Mouse (Mus musculus): ENCODE measurements around the gene Swap70. TPM values are rescaled to one million over a fixed set of nuclear protein-coding genes. Genes with fewer than 3 reads are reported as not detected.

Gene Swap70
- polyA plus RNA-seq, 1 experiment from 2014 or later = 41.5 TPM

DNA sequence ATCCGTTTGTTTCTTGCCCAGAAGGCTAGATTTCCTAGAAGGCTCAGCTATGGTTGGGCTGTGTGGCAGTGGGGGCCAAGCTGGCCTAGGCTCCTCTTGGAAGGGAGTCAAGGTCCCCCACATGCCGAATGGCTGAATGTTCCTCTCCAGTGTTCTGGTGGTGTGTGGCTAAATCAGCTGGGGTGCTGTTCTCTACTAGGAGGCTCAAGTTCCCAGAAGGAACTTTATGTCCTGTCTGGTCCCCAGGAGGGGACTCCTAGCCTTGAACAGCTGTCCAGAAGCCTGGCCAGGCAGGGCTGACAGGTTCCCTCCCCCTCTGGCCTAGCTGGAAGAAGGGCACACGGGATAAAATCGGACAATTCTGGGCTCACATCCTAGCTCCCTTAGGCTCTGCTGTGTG lies 76.1 kb downstream of the Swap70 start:
- no peak; the same call in 1 of the 2 replicates for ATAC-seq (ENCODE audit: low FRiP score, low read depth)
- H3K4me3 ChIP-seq = no peak overlapping the region
- H3K9ac ChIP-seq = peak overlapping the region; percentile 59

DNA sequence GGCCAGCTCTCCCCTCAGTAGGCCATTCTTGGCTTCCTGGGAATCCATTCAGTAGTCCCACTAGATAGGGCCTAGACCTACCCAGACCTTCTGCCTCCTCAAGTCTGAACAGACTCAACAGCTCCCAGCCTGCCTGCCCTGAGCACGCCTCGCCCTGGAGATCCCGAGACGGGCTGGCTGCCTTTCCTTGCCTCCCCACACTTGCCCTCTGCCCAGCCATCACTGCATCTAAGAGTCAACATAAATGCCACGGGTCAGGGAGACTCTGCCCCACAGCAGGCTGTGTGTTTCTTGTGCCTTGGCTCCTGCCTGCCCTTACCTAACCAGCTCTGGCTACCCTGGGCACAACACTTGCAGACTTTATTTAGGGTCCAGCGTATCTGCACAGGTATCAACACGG lies 76.6 kb downstream of the Swap70 start:
- peaks cover 26% of the 10 kb centered on the region for H3K4me1 ChIP-seq
- no peaks in the 10 kb centered on the region for H3K27me3 ChIP-seq
- no peak overlapping the region for H3K4me2 ChIP-seq (replicated peaks)
- no peaks in the 10 kb centered on the region for H3K9me3 ChIP-seq
- H3K36me3 ChIP-seq = no peaks in the 10 kb centered on the region
- WGBS = 82% methylated on average over 7 of the region's 7 CpGs
- no peak overlapping the region for H3K9ac ChIP-seq
- no peak overlapping the region for H3K4me3 ChIP-seq
- peak overlapping the region; percentile 90 for H3K27ac ChIP-seq
- no peak for ATAC-seq (ENCODE audit: low FRiP score, low read depth)

More for the DNA sequence above, 76.1 kb downstream of the Swap70 start:
- Histone ChIP-seq H3K4me2 (replicated peaks) (peak overlapping the region; percentile 35; the same call in 1 of the 2 replicates), H3K4me1 (peaks cover 26% of the 10 kb centered on the region), H3K27me3 (no peaks in the 10 kb centered on the region), H3K27ac (peak overlapping the region; percentile 90), H3K36me3 (no peaks in the 10 kb centered on the region), H3K9me3 (peaks cover 3% of the 10 kb centered on the region; the same call in 1 of the 2 replicates)
- WGBS = 34% methylated on average over 4 of the region's 4 CpGs

DNA sequence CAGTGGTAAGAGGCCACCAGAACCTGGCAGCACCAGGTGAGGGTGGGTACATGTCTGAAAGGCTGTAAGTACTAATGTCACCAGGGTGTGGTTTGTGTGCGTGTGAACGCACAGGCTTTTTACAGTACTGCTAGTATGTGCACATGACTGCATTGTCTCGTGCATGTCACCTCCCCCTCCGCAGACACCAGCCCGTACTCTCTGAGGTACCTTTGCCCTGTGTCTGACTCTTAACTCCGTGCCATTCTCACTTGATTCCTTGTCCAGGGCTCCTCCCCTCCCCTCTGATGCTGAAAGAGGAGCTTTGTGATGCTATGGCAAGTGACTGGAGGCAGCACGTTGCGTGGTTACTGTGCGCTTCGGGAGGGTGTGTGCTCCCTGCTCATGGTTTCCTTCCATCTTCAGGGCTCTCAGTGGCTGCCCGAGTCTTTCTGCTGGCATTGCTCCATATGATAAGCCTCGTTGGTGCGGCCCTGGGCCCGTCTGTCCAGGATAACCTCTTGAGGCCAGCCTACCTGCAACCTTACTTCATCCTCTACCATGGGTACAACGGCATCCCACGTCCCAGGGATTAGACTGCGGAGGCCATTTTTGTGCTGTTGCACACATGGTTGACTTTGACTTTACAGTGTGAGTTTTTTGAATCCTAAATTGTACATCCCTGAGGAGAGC lies 77.4 kb downstream of the Swap70 start:
- ATAC-seq (ENCODE audit: low FRiP score, low read depth) = no peak
- 84% methylated on average over 17 of the region's 17 CpGs for WGBS

DNA sequence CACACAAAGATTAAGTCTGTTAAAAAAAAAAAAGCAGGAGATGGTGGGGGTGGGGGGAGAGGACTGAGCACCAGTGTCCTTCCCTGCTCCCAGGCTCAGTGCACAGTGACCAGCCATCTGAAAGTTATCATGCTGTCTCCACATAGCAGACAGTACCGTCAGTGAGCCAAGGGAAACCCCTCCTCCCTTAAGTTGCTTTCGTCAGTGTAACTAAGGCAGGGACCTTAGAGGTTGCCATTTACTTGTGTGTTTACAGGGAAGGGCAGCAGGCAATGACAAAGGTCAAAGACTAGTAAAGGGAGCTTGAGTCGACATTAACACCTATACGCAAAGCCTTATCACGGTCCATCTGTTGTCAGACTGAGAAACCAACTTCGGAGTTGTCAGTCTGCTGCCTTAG lies 81.4 kb downstream of the Swap70 start:
- H3K4me2 ChIP-seq (replicated peaks) = no peak overlapping the region
- no peak for ATAC-seq (ENCODE audit: low FRiP score, low read depth)
- H3K4me3 ChIP-seq = no peak overlapping the region
- 61% methylated on average over 6 of the region's 6 CpGs for WGBS
- no peak overlapping the region for H3K9ac ChIP-seq
- peaks cover 12% of the 10 kb centered on the region; the same call in 1 of the 2 replicates for H3K36me3 ChIP-seq
- no peak overlapping the region for H3K27ac ChIP-seq
- no peaks in the 10 kb centered on the region for H3K9me3 ChIP-seq
- H3K27me3 ChIP-seq = no peaks in the 10 kb centered on the region
- H3K4me1 ChIP-seq = peaks cover 8% of the 10 kb centered on the region

More for the DNA sequence above, 77.4 kb downstream of the Swap70 start:
- Histone ChIP-seq H3K36me3 (no peaks in the 10 kb centered on the region), H3K4me1 (peaks cover 26% of the 10 kb centered on the region), H3K9ac (no peak overlapping the region), H3K9me3 (no peaks in the 10 kb centered on the region), H3K27ac (peak overlapping the region; percentile 90; the same call in 1 of the 2 replicates), H3K4me2 (replicated peaks) (no peak overlapping the region), H3K4me3 (no peak overlapping the region), H3K27me3 (no peaks in the 10 kb centered on the region)

DNA sequence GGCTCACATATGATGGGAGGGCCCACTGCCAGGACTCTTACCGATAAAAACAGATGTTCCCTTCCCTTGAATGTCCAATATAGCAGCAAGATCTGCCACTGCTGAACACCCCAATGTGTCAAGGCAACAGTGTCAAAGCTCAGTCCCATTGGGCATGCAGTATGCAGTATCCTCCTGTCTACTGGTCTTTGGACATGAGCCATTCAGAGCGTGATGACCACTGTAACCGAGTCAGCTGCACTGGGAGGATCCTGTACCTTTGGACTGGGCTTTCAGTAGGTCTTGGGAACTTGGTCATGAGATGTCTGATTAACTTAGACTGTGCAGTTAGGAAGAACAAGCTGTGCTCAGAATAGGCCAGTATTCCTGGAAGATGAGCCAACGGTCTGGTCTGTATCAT lies 84.0 kb downstream of the Swap70 start:
- H3K27me3 ChIP-seq = no peaks in the 10 kb centered on the region
- H3K4me3 ChIP-seq = no peak overlapping the region
- no peak overlapping the region for H3K4me2 ChIP-seq (replicated peaks)
- no peaks in the 10 kb centered on the region for H3K4me1 ChIP-seq
- H3K27ac ChIP-seq = no peak overlapping the region
- no peak overlapping the region for H3K9ac ChIP-seq
- 91% methylated on average over 4 of the region's 4 CpGs for WGBS
- no peaks in the 10 kb centered on the region for H3K9me3 ChIP-seq
- H3K36me3 ChIP-seq = peaks cover 31% of the 10 kb centered on the region
- no peak for ATAC-seq (ENCODE audit: low FRiP score, low read depth)

DNA sequence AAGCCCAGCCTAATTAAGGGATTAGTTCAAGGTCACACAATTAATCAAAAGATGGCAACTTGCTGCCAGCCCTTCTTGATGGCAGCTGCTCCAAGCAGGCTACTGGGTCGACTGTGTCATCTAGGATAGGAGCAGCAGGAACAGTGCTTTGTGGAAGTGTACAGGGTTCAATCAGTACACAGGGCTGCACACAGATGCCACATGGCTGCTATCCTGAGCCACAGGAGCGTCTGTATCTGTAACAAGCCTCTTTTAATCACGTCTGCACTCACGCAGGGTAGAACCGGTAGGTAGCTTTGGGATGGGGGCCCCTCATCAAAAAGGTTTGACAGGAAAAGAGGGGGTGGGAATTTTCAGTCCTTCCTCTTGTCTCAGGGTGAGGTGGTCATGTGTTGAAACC lies 84.8 kb downstream of the Swap70 start:
- Histone ChIP-seq H3K4me1 (no peaks in the 10 kb centered on the region), H3K36me3 (peaks cover 33% of the 10 kb centered on the region), H3K4me2 (replicated peaks) (no peak overlapping the region), H3K9me3 (no peaks in the 10 kb centered on the region), H3K27me3 (no peaks in the 10 kb centered on the region), H3K9ac (no peak overlapping the region), H3K27ac (no peak overlapping the region), H3K4me3 (no peak overlapping the region)
- no peak for ATAC-seq (ENCODE audit: low FRiP score, low read depth)
- 36% methylated on average over 5 of the region's 5 CpGs for WGBS

DNA sequence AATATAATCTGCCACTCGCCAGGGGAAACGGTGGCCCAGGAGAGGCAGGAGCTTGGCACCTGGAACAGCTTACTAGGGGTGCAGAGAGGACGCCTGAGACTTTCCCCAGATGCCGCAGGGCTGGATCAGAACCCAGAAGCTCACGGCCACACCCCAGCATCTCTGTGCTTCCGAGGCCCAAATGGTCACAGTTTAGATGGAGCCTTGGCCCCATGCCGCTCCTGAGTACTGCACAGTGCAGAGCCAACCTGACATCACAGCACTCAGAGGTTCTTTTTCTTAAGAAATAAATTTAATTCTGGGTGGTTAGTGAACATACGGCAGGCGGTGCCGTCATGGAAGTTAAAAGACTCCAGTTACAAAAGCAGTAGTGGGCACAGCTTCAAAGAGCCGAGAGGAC lies 86.2 kb downstream of the Swap70 start:
- H3K9ac ChIP-seq = no peak overlapping the region
- 78% methylated on average over 11 of the region's 11 CpGs for WGBS
- no peaks in the 10 kb centered on the region for H3K9me3 ChIP-seq
- H3K4me1 ChIP-seq = no peaks in the 10 kb centered on the region
- no peaks in the 10 kb centered on the region for H3K27me3 ChIP-seq
- H3K36me3 ChIP-seq = peaks cover 48% of the 10 kb centered on the region
- no peak overlapping the region for H3K4me3 ChIP-seq
- ATAC-seq (ENCODE audit: low FRiP score, low read depth) = no peak
- H3K27ac ChIP-seq = no peak overlapping the region
- no peak overlapping the region for H3K4me2 ChIP-seq (replicated peaks)

DNA sequence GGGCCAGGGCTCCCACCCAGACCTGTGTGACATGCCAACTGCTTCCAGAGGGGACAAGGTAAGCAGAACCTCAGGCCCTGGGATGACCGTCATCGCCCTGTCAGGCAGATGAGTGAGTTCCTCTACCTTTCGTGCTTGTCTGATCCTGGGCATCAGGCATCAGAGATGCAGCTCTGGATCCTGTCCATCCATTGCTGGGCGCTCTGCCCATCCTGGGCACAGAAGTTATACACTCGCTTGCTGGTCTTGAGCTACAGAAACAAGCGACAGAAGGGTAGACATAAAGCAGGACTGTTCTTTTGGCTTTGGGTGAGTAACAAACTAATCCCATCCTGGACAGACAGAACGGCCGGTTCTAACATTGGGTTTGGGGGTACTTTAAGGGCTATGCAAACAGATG lies 87.7 kb downstream of the Swap70 start:
- Histone ChIP-seq H3K4me2 (replicated peaks) (no peak overlapping the region), H3K9ac (peak overlapping the region; percentile 1; the same call in 1 of the 2 replicates), H3K27me3 (no peaks in the 10 kb centered on the region), H3K9me3 (no peaks in the 10 kb centered on the region), H3K36me3 (peaks cover 62% of the 10 kb centered on the region), H3K27ac (no peak overlapping the region), H3K4me3 (no peak overlapping the region), H3K4me1 (no peaks in the 10 kb centered on the region)
- ATAC-seq (ENCODE audit: low FRiP score, low read depth) = no peak
- WGBS = 88% methylated on average over 8 of the region's 8 CpGs

DNA sequence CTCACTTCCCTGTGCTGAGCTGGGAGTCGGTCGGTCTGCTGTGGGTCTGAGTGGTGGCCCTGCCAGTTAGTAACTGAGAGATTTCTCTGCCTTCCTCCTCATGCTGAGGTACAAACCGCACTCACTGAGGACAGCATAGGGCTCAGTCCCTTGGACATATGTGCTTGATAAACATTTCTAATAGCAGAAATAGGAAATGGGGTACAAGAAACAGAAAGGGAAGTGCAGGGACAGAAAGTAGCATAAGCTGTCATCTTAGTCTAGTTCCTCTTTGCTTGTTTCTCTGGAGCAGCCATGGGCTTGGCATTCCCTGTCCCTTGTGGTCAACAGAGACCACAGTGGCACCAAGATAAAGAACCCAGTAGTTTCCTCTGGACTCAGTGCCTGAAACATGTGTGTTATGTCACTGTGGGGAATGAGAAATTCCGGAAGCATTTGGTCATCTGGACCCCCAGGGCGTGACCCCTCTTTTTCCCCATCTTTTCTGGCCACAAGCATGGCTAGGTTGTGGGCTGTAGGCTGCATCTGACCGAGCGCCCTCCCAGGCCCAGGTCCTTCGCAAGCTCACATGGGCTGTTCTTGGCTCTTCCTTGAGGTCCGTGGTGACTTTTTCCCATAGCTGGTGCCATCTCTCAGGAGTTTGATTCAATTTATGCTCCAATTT lies 92.0 kb downstream of the Swap70 start:
- no peak overlapping the region for H3K9ac ChIP-seq
- H3K36me3 ChIP-seq = peaks cover 81% of the 10 kb centered on the region
- ATAC-seq (ENCODE audit: low FRiP score, low read depth) = no peak
- WGBS = 92% methylated on average over 9 of the region's 9 CpGs
- no peaks in the 10 kb centered on the region for H3K4me1 ChIP-seq
- H3K27ac ChIP-seq = no peak overlapping the region
- no peak overlapping the region for H3K4me2 ChIP-seq (replicated peaks)
- H3K9me3 ChIP-seq = no peaks in the 10 kb centered on the region
- no peaks in the 10 kb centered on the region for H3K27me3 ChIP-seq
- H3K4me3 ChIP-seq = no peak overlapping the region

DNA sequence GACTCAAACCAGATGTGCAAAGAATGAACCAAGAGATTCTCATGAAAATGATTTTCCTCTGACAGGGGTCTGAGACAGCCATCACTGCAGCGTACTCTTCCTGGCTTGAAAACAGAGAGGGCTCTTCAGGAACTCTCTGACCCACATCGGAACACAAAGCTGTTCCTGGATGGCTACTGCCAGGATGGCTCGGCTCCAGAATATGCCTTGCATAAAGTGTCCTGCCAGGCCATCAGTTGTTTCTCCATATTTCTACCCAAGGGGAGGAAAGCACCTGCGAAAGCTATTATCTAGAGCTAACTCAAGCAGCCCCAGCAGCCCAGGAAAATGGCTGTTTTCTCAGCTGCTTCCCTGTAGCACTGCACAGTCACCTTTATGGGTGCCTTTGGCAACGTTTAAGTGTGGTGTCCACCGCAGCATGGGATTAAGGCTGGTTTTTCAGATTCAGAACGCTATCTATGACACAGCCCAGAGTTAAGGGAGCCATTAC lies 92.9 kb downstream of the Swap70 start:
- H3K9ac ChIP-seq = no peak overlapping the region
- H3K36me3 ChIP-seq = peaks cover 80% of the 10 kb centered on the region
- H3K9me3 ChIP-seq = no peaks in the 10 kb centered on the region
- no peak overlapping the region for H3K4me3 ChIP-seq
- no peak overlapping the region for H3K27ac ChIP-seq
- no peak overlapping the region for H3K4me2 ChIP-seq (replicated peaks)
- no peaks in the 10 kb centered on the region for H3K27me3 ChIP-seq
- ATAC-seq (ENCODE audit: low FRiP score, low read depth) = no peak
- no peaks in the 10 kb centered on the region for H3K4me1 ChIP-seq
- WGBS = 85% methylated on average over 7 of the region's 7 CpGs

DNA sequence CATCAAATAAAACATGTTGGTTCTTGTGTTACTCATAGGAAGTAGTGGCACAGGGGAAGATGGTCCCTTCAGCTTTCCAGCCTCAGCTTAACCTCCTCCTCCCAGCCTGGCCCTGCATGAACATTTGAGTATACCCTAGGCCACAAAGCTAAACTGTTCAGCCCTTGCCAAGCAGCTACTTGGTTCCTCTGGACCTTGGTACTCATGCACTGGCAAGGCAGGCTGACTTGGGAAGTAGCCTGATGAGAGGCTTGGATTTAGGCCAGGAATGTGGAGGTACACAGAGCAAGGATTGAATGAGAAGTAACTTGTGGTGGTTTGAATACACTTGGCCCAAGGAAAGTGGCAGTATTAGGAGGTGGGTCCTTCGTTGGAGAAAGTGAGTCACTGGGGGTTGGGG lies 93.8 kb downstream of the Swap70 start:
- ATAC-seq (ENCODE audit: low FRiP score, low read depth) = no peak
- Histone ChIP-seq H3K27me3 (no peaks in the 10 kb centered on the region), H3K27ac (no peak overlapping the region), H3K4me3 (no peak overlapping the region), H3K4me1 (no peaks in the 10 kb centered on the region), H3K9me3 (no peaks in the 10 kb centered on the region), H3K9ac (no peak overlapping the region), H3K4me2 (replicated peaks) (no peak overlapping the region), H3K36me3 (peaks cover 76% of the 10 kb centered on the region)
- WGBS = 96% methylated on average over 1 of the region's 1 CpGs

DNA sequence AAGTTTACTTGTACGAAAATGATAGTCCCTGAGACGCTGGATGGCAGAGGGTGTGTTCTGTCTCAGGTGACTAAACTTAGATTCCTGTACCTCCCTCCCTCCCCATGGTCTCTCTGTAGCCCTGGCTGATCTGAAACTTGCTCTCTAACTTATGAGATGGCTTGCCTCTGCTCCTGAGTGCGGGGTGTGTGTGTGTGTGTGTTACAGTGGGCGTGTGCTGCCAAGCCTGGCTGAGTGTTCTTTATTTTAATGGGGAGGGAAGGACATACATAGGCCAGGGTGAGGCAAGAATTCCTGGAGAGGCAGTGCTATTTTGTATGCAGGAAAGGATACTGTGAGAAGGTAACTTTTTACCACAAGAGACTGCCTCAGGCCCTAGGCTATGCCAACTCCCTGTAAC lies 95.9 kb downstream of the Swap70 start:
- ATAC-seq (ENCODE audit: low FRiP score, low read depth) = no peak

More for the DNA sequence above, 95.9 kb downstream of the Swap70 start:
- 85% methylated on average over 4 of the region's 4 CpGs for WGBS
- Histone ChIP-seq H3K4me1 (no peaks in the 10 kb centered on the region), H3K9ac (no peak overlapping the region), H3K4me2 (replicated peaks) (no peak overlapping the region), H3K4me3 (no peak overlapping the region), H3K27me3 (no peaks in the 10 kb centered on the region), H3K9me3 (no peaks in the 10 kb centered on the region), H3K36me3 (peaks cover 74% of the 10 kb centered on the region), H3K27ac (no peak overlapping the region)
